Mouse (Mus musculus) spleen, adult 2 months (tissue): ENCODE results near the gene Gm4952. TPM values are rescaled to one million over a fixed set of nuclear protein-coding genes. Genes with fewer than 3 reads are reported as not detected.

Source experiments
- DNase-seq, 2 experiments: peaks; one replicate each; pipeline versions ENCODE4 v3.0.0 to v3.0.0-alpha.2; 2012 to 2021; ENCODE audit warnings: low spot score in 2 of 2, low read depth in 1 of 2
- H3K27ac ChIP-seq: fragments of 200-500 bp; 2 replicates; pipeline ENCODE4 v1.5.1; 2012; ENCODE audit warnings: low read length, inconsistent platforms; ENCODE audit not compliant: insufficient read depth
- H3K27me3 ChIP-seq: fragments of 200-500 bp; 2 replicates; pipeline ENCODE4 v1.6.1; 2012; ENCODE audit warnings: mild to moderate bottlenecking, moderate library complexity, low read length, inconsistent platforms; ENCODE audit not compliant: control insufficient read depth, insufficient read depth
- H3K36me3 ChIP-seq: fragments of 200-500 bp; 2 replicates; pipeline ENCODE4 v1.6.1; 2012; ENCODE audit warnings: mild to moderate bottlenecking, low read length, inconsistent platforms; ENCODE audit not compliant: control insufficient read depth, insufficient read depth
- H3K4me1 ChIP-seq: fragments of 200-500 bp; 2 replicates; pipeline ENCODE4 v1.6.1; 2011; ENCODE audit warnings: inconsistent platforms; ENCODE audit not compliant: control insufficient read depth, insufficient read depth, insufficient read length
- H3K4me3 ChIP-seq: fragments of 200-500 bp; 2 replicates; pipeline ENCODE4 v1.5.1; 2011; ENCODE audit warnings: mild to moderate bottlenecking, inconsistent platforms; ENCODE audit not compliant: insufficient read depth, insufficient read length; ENCODE audit errors: extremely low read depth
- CTCF ChIP-seq: fragments of 200-500 bp; IDR thresholded peaks from 2 replicates; pipeline ENCODE4 v1.5.1; 2011; ENCODE audit warnings: mild to moderate bottlenecking, inconsistent platforms; ENCODE audit not compliant: insufficient read depth, insufficient read length, insufficient replicate concordance; ENCODE audit errors: extremely low read depth
- POLR2A ChIP-seq: fragments of 200-500 bp; IDR thresholded peaks from 2 replicates; pipeline ENCODE4 v1.6.1; 2011; ENCODE audit warnings: low read depth, low read length, inconsistent platforms
- WGBS: fragments of 180-500 bp; shearing (Covaris S2); methylation state at CpG from one replicate; pipeline ENCODE4 v1.1.7; 2018; 5-methylcytosine and 5-hydroxymethylcytosine counted together
- polyA plus RNA-seq: library from polyadenylated mRNA; depleted of rRNA; stranded (reverse); fragments of >200 nt; gene quantifications from 2 replicates; pipeline ENCODE4 v1.2.3, GENCODE M21; 2012; rRNA removed

Gm4952 gene
- polyA plus RNA-seq: not detected in 2 replicates

GRCm38 (mm10) chr19:12599674-12600073, at the start of gene Gm4952:
Gene Gm4952 (plus strand): TSS chr19:12599974.
- Histone ChIP-seq H3K4me3 (no peak within 1 kb of the TSS), H3K4me1 (peaks cover 6% of the 10 kb centered on the region; the same call in 1 of the 2 replicates), H3K27me3 (no peaks in the 10 kb centered on the region), H3K27ac (no peak within 1 kb of the TSS), H3K36me3 (no peaks in the 10 kb centered on the region)
- WGBS: 73% methylated on average over 1 of the region's 1 CpGs
- TF ChIP-seq CTCF (no peak), POLR2A (no peak)
- no peak for DNase-seq

- TF ChIP-seq POLR2A: no peak
- no peak for TF ChIP-seq CTCF
Measured at GRCm38 (mm10) chr19:12550005-12550942, 49.5 kb upstream of the Gm4952 start.

GRCm38 (mm10) chr19:12556293-12556692, 43.5 kb upstream of the Gm4952 start:
- Histone ChIP-seq H3K27ac (peak overlapping the region; percentile 67), H3K27me3 (no peaks in the 10 kb centered on the region), H3K4me1 (peaks cover 5% of the 10 kb centered on the region), H3K4me3 (no peak overlapping the region), H3K36me3 (no peaks in the 10 kb centered on the region)
- no peak for DNase-seq
- TF ChIP-seq POLR2A (no peak), CTCF (no peak)
- 24% methylated on average over 2 of the region's 2 CpGs for WGBS

More at GRCm38 (mm10) chr19:12550005-12550942, 49.5 kb upstream of the Gm4952 start:
- no peaks in the 10 kb centered on the region for H3K4me1 ChIP-seq
- no peak overlapping the region for H3K4me3 ChIP-seq
- 93% methylated on average over 5 of the region's 5 CpGs for WGBS
- H3K27ac ChIP-seq: no peak overlapping the region
- H3K36me3 ChIP-seq: no peaks in the 10 kb centered on the region
- no peaks in the 10 kb centered on the region for H3K27me3 ChIP-seq
- no peak for DNase-seq

GRCm38 (mm10) chr19:12558219-12558618, 41.6 kb upstream of the Gm4952 start:
- no peaks in the 10 kb centered on the region for H3K36me3 ChIP-seq
- TF ChIP-seq POLR2A (no peak), CTCF (no peak)
- WGBS: 85% methylated on average over 4 of the region's 4 CpGs
- DNase-seq: no peak
- H3K4me3 ChIP-seq: no peak overlapping the region
- H3K27me3 ChIP-seq: no peaks in the 10 kb centered on the region
- no peak overlapping the region for H3K27ac ChIP-seq
- H3K4me1 ChIP-seq: peaks cover 5% of the 10 kb centered on the region

- H3K27ac ChIP-seq: peak overlapping the region; percentile 68; the same call in 1 of the 2 replicates
- no peaks in the 10 kb centered on the region for H3K27me3 ChIP-seq
- peak overlapping the region; percentile 36; the same call in 1 of the 2 replicates for H3K4me3 ChIP-seq
- no peaks in the 10 kb centered on the region for H3K36me3 ChIP-seq
- TF ChIP-seq CTCF (no peak), POLR2A (no peak)
- no peak for DNase-seq
- peaks cover 17% of the 10 kb centered on the region; the same call in 1 of the 2 replicates for H3K4me1 ChIP-seq
Measured at GRCm38 (mm10) chr19:12564197-12564596, 35.6 kb upstream of the Gm4952 start.

- Histone ChIP-seq H3K27me3 (no peaks in the 10 kb centered on the region), H3K4me3 (no peak overlapping the region), H3K4me1 (peaks cover 21% of the 10 kb centered on the region), H3K36me3 (no peaks in the 10 kb centered on the region), H3K27ac (peak overlapping the region; percentile 63)
- 29% methylated on average over 4 of the region's 4 CpGs for WGBS
- TF ChIP-seq POLR2A (no peak), CTCF (no peak)
- peak in 1 of 2 experiments; percentile 52 for DNase-seq
Measured at GRCm38 (mm10) chr19:12567011-12567410, 32.8 kb upstream of the Gm4952 start.

GRCm38 (mm10) chr19:12570866-12571265, 28.9 kb upstream of the Gm4952 start:
- Histone ChIP-seq H3K4me1 (peaks cover 26% of the 10 kb centered on the region), H3K4me3 (no peak overlapping the region), H3K27me3 (no peaks in the 10 kb centered on the region), H3K27ac (no peak overlapping the region), H3K36me3 (no peaks in the 10 kb centered on the region)
- DNase-seq: no peak
- WGBS: 38% methylated on average over 2 of the region's 2 CpGs
- no peak for TF ChIP-seq CTCF
- no peak for TF ChIP-seq POLR2A
